Mouse (Mus musculus) CH12.LX (cell line): Measurements from ENCODE around the gene Rnf169.

Experiments
- JUND ChIP-seq: conservative IDR thresholded peaks from 2 replicates; pipeline ENCODE4 v1.6.1; 2011; ENCODE audit warnings: low read depth, low read length, improper control_type of control experiment
- MAZ ChIP-seq: IDR thresholded peaks from 2 replicates; pipeline ENCODE4 v1.6.1; 2012; ENCODE audit warnings: low read depth, mild to moderate bottlenecking, inconsistent platforms, low read length, improper control_type of control experiment, moderate library complexity
- PAX5 ChIP-seq: IDR thresholded peaks from 2 replicates; pipeline ENCODE4 v1.6.1; 2012; ENCODE audit warnings: low read length, inconsistent platforms, mixed read lengths
- POLR2A ChIP-seq: IDR thresholded peaks from 2 replicates; pipeline ENCODE4 v1.6.1; 2011; ENCODE audit warnings: low read depth, mild to moderate bottlenecking, improper control_type of control experiment, low read length
- TCF12 ChIP-seq: IDR thresholded peaks from 2 replicates; pipeline ENCODE4 v1.6.1; 2014; ENCODE audit warnings: low read depth, mild to moderate bottlenecking, inconsistent platforms, low read length, improper control_type of control experiment

DNA sequence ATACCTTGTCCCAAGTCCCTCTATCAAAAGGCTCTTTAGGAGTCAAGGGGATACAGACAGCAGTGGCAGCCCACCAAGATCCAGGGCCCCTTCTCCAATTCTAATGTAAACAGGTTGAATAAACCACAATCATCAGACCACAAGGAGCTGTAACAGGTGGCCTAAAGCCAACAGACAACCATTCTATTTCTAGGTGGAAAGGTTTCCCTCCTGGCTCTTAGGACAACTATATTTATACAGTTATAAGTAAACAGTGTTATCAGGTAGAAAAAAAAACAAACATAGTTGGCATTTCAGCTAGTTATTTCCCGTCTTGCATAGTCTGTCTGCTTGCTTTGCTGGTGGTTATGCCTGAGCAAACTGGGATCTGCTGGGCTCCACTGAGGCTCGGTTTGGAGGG, 59.8 kb downstream of the Rnf169 start:
- no peak for TF ChIP-seq POLR2A
- no peak for TF ChIP-seq JUND
- no peak for TF ChIP-seq TCF12
- TF ChIP-seq PAX5: no peak
- TF ChIP-seq MAZ: no peak
